ENCODE assay signal across 15 mouse cellular contexts in the genomic region with DNA sequence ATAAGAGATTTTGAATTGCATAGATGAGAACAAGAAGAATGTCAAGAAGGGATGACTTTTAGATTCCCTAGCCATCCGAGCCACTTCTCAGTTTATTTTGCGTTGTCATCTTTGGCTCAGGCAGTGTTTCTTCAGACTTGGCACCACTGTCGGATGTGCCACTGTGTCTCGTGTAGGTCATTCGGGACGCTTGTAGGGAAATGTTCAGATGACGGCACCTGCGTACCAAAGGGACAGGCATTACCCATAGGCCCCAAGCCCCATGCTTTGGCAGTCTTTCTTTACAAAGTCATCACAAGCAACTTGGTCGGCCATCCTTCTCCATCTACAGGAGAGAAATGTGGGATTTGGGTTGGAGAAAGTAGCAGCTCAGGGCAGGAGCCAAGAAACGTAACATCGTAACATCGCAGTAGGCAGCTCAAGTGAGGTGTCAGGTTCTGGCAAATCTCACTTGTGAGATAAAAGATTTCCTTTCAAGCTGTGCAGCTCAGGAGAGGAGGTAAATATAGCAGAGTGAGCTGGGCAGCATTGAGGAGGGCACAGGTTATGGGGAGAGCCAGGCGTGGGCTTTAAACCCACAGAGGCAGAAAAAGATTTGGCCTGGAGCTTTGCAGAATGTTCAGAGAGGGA.
A peak's percentile ranks its signal among the peaks of the same experiment; 100 is the strongest.
DNase-seq lines count a peak whose midpoint lies in the region; ATAC-seq and TF ChIP-seq lines count a peak whose summit lies in the region.
"Had no signal": no experiment of that assay in that cellular context is flagged by ENCODE, and none has a peak within 500 bp of the region (broad histone marks: within the 10 kb centered on the region; RNA-seq: fewer than 3 reads in every experiment).

No protein-coding gene starts in this region.

- peaks cover 43% of the 10 kb centered on the region for H3K4me1 ChIP-seq in heart, embryonic 12.5 days (replicated peaks)
- no peaks in the 10 kb centered on the region for H3K4me1 ChIP-seq in intestine, embryonic 15.5 days (replicated peaks)
- no peaks in the 10 kb centered on the region for H3K4me1 ChIP-seq in stomach, postnatal 0 days (replicated peaks; ENCODE audit: control insufficient read depth, insufficient read depth)

- no peak for DNase-seq in frontal cortex, postnatal 25 days (ENCODE audit: low spot score in 2 of 2)
- DNase-seq in cerebellum, adult 9-11 months: peak; percentile 54
- DNase-seq in adrenal gland, adult (ENCODE audit: inconsistent age in 2 of 2, low spot score in 1 of 2): no peak
- DNase-seq in stomach, postnatal 0 days (ENCODE audit: low spot score): no peak
- DNase-seq: adrenal gland, postnatal 10 days; B cell, adult 2 months; gastrocnemius, postnatal 10 days; kidney, adult 9 months; kidney, postnatal 4 days; thymus, postnatal 36 days had no signal

- H3K9me3 ChIP-seq in heart, embryonic 12.5 days (replicated peaks): 0 out of 2 replicates have a peak, but pooled peaks cover 2% of the 10 kb centered on the region
- H3K9me3 ChIP-seq in intestine, embryonic 15.5 days: no peaks in the 10 kb centered on the region
- no peaks in the 10 kb centered on the region for H3K9me3 ChIP-seq in stomach, postnatal 0 days (ENCODE audit: control insufficient read depth, low read length)
- H3K9me3 ChIP-seq: hindbrain, embryonic 10.5 days; neural tube, embryonic 12.5 days had no signal

- peak; percentile 48; the same call in 1 of the 2 replicates for ATAC-seq in frontal cortex, adult (ENCODE audit: low TSS enrichment)
- ATAC-seq in heart, embryonic 12.5 days (ENCODE audit: insufficient number of reproducible peaks, low FRiP score): no peak
- peak; percentile 6; the same call in 1 of the 2 replicates for ATAC-seq in intestine, embryonic 15.5 days
- ATAC-seq in stomach, postnatal 0 days (ENCODE audit: low FRiP score, low TSS enrichment): no peak

- no peak overlapping the region for H3K4me3 ChIP-seq in heart, embryonic 12.5 days
- H3K4me3 ChIP-seq in intestine, embryonic 15.5 days (replicated peaks): no peak overlapping the region
- no peak overlapping the region for H3K4me3 ChIP-seq in stomach, postnatal 0 days (ENCODE audit: low read depth, low read length)
- H3K4me3 ChIP-seq: hindbrain, embryonic 10.5 days; neural tube, embryonic 12.5 days had no signal

- 56% methylated on average over 13 of the region's 13 CpGs for WGBS in heart, embryonic 12.5 days
- 87% methylated on average over 13 of the region's 13 CpGs for WGBS in intestine, embryonic 15.5 days
- 82% methylated on average over 13 of the region's 13 CpGs for WGBS in stomach, postnatal 0 days

- no peak overlapping the region for H3K9ac ChIP-seq in heart, embryonic 12.5 days
- H3K9ac ChIP-seq in intestine, embryonic 15.5 days: no peak overlapping the region
- no peak overlapping the region for H3K9ac ChIP-seq in stomach, postnatal 0 days (ENCODE audit: low read length)
- H3K9ac ChIP-seq: neural tube, embryonic 12.5 days had no signal

- 0 out of 2 replicates have a peak overlapping the region, but pooled peaks have one; percentile 1 for H3K4me2 ChIP-seq in heart, embryonic 12.5 days
- no peak overlapping the region for H3K4me2 ChIP-seq in intestine, embryonic 15.5 days (replicated peaks)
- H3K4me2 ChIP-seq in stomach, postnatal 0 days (replicated peaks; ENCODE audit: low read depth): no peak overlapping the region
- H3K4me2 ChIP-seq: neural tube, embryonic 12.5 days had no signal

- H3K27ac ChIP-seq in heart, embryonic 12.5 days (ENCODE audit: poor library complexity, severe bottlenecking): peak overlapping the region; percentile 81
- no peak overlapping the region for H3K27ac ChIP-seq in intestine, embryonic 15.5 days
- H3K27ac ChIP-seq in stomach, postnatal 0 days (replicated peaks): no peak overlapping the region
- H3K27ac ChIP-seq: hindbrain, embryonic 10.5 days; neural tube, embryonic 12.5 days had no signal

- TF ChIP-seq CTCF in stomach, postnatal 0 days (IDR thresholded peaks at IDR 0.05; ENCODE audit: low read depth): no peak

- TF ChIP-seq EP300 in stomach, postnatal 0 days (optimal IDR thresholded peaks at IDR 0.05): no peak

- peaks cover 24% of the 10 kb centered on the region for H3K36me3 ChIP-seq in heart, embryonic 12.5 days
- H3K36me3 ChIP-seq in intestine, embryonic 15.5 days: no peaks in the 10 kb centered on the region
- no peaks in the 10 kb centered on the region for H3K36me3 ChIP-seq in stomach, postnatal 0 days (ENCODE audit: control insufficient read depth, insufficient read depth, low read length)
- H3K36me3 ChIP-seq: neural tube, embryonic 12.5 days had no signal

- no peaks in the 10 kb centered on the region for H3K27me3 ChIP-seq in heart, embryonic 12.5 days (replicated peaks)
- no peaks in the 10 kb centered on the region for H3K27me3 ChIP-seq in intestine, embryonic 15.5 days (replicated peaks)
- no peaks in the 10 kb centered on the region for H3K27me3 ChIP-seq in stomach, postnatal 0 days (ENCODE audit: control insufficient read depth, insufficient read depth, low read length)
- H3K27me3 ChIP-seq: neural tube, embryonic 12.5 days had no signal

Comparison
In these comparisons a context has a peak if more than half of its experiments do, and no peak if none do; other contexts are left out.
1. ATAC-seq: peak in frontal cortex, adult (single experiment) and intestine, embryonic 15.5 days (single experiment); none in heart, embryonic 12.5 days (single experiment) and stomach, postnatal 0 days (single experiment).